Mouse (Mus musculus) spleen, postnatal 10 days (tissue): ENCODE measurements around the gene Higd1c.
"Not testable (repeated sequence)": the region's sequence is repeated elsewhere in the genome, so short reads cannot be mapped to it uniquely, and the experiment has no call there.

Experiments used
- DNase-seq, 2 experiments: peaks; one replicate each; pipeline ENCODE4 v3.0.0; 2021 to 2022; ENCODE audit warnings: low spot score in 2 of 2

The Higd1c gene

DNA sequence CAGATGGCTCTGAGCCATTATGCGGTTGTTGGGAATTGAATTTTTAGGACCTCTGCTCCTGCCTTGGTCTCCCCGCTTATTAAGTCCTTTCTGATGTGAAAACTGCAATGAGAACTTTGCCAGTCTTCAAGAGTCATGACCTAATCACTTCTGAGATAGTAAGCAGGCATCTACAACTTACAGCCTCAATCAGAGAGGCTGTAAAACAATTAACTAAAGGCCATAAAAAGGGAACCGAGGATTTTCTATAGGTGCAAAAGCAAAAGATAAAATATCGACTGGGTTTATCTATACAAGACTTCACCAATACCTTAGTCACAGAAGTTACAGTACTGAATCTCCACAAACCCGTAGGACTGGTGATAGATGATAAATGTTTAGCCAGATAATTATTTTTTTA is 8.5 kb upstream of the Higd1c start:
- no peak for DNase-seq

GRCm38 (mm10) chr15:100365967-100366366 is 1.6 kb downstream of the Higd1c start:
- DNase-seq: not testable (repeated sequence)

DNA sequence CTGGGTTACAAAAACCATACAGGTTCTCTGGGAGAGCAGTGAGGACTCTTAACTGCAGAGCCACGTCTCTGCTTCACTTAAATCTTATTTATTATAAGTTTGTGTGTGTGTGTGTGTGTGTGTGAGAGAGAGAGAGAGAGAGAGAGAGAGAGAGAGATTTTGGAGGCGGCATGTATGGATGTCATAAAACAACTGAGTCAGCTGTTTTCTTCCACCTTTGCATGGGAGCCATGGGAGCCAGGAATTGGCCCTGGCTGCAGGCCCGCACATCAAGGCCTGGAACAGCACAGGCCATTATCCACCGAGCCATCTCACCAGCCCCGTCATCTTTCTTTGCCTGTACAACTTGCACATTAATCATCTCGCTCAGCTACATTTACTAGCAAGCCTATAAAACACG is 2.8 kb downstream of the Higd1c start:
- DNase-seq: no peak

DNA sequence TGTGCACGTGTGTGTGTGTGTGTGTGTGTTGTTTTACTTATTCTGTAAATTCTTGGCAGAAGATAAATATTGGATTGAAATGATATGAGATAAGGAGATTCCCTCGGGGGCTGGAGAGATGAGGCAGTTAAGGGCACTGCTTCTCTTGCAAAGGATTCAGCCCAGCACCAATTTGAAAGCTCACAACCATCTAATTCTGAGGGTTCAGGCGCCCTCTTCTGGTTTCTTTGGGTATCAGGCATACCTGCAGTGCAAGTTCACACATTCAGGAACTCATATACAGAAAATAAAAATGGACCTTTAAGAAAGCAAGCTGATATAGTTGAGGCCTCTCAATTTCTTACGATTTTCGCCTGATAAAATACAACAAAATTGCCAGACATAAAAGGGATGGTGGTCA is 10.7 kb downstream of the Higd1c start:
- DNase-seq: peak in 1 of 2 experiments; percentile 68

- DNase-seq: not testable (repeated sequence)
Measured at GRCm38 (mm10) chr15:100377847-100378505, 13.6 kb downstream of the Higd1c start.

DNA sequence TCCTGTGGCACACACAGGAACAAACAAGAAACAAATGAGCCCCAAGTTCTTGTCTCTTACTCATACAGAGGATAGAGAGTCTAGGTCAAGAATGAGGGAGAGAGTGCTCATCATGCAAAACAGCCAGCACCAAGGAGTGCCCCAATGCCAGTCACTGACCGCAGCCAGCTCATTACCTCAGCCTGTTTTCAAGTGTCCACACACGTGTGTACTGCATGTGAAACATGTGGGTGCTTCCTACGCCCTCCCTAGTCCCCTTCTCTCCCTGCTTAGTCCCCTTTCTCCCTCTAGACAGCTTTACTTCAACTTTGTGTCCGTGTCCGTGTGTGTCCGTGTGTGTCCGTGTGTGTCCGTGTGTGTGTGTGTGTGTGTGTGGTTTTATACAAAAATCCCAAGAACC is 15.3 kb downstream of the Higd1c start:
- DNase-seq: no peak

DNA sequence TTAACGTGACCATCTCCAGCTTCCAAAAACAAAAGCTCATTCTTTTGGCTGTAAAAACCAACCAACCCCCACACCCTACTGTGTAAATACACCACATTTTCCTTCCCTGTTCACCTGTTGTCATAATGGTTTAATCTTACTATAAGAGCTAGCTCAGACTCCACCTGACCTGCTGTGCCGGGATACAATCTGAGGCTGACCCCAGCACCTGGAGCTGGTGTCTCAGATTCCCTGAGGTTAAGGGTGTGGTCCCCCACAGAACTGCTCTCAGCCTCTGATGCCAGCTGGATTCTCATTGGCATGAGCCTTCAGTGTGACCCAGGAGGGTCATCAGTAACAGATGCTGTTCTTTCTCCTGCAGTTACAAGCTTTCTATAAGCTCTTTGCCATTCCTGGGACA is 15.8 kb downstream of the Higd1c start:
- DNase-seq: no peak

- DNase-seq: no peak
Measured at GRCm38 (mm10) chr15:100385705-100386104, 21.4 kb downstream of the Higd1c start.

GRCm38 (mm10) chr15:100387544-100388223 is 23.3 kb downstream of the Higd1c start:
- no peak for DNase-seq

- peak in 1 of 2 experiments; percentile 51 for DNase-seq
Measured at GRCm38 (mm10) chr15:100388224-100388835, 24.0 kb downstream of the Higd1c start.

DNA sequence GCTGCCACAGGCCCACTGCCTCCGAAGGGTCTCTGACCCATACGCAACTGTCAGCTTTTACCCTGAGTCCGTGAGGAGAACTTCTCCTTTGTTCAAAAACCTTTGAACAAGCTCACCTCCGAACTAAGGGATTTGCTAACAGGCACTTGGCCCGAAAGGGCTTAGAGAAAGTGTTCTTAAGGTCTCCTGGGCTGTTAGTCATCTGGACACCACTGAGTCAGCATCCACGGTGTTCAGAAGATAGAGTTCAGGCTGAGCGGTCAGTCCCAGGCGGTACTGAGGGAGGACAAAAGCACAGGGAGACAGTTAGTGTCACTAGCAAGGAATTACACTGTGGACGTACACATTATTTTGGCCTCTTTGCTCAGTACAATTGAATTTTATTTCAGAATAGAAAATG is 24.5 kb downstream of the Higd1c start:
- no peak for DNase-seq

DNA sequence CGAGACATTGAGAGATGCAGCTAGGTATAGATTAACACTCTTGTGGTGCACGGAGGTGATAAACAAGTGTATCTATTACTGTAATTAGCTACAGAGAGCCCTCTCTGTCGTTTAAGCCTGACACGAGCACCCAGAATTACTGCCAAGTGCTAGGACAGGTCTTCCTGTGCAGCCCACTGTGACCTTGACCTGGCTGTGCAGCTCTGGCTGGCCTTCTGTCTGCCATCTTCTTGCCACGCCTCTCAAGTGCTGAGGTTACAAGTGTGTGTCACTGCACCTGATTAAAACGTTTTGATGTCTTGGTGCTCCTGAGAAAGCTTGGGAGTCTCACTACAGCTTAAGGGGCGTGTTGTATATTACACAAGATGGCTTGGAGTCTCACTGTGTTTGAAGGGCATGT is 26.7 kb downstream of the Higd1c start:
- no peak for DNase-seq

- DNase-seq: no peak
Measured at GRCm38 (mm10) chr15:100391599-100391998, 27.3 kb downstream of the Higd1c start.

- no peak for DNase-seq
Measured at GRCm38 (mm10) chr15:100393016-100393415, 28.7 kb downstream of the Higd1c start.

- no peak for DNase-seq
Measured at GRCm38 (mm10) chr15:100395561-100395960, 31.2 kb downstream of the Higd1c start.

- no peak for DNase-seq
Measured at GRCm38 (mm10) chr15:100400592-100401250, 36.4 kb downstream of the Higd1c start.

DNA sequence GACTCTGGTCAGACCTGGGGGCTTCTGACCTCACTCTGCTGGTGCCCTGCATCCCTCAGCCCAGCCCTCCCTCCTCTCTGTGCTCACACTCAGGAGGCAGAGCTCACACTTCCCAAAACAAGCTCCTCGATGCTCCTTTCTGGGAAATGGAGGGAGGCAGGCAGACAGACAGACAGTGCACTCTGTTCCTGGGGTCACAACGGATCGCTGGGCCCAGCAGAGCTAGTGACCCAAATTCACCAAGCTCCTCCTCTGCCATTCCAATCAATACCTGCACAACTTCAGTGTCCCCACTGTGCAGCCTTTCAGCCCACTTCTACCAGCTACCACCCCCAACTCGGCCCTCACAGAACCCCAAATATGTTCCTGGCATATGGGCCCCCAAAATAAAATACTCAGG is 37.5 kb downstream of the Higd1c start:
- DNase-seq: no peak

GRCm38 (mm10) chr15:100402347-100402746 is 38.0 kb downstream of the Higd1c start:
- DNase-seq: no peak

GRCm38 (mm10) chr15:100402798-100403197 is 38.5 kb downstream of the Higd1c start:
- no peak for DNase-seq

DNA sequence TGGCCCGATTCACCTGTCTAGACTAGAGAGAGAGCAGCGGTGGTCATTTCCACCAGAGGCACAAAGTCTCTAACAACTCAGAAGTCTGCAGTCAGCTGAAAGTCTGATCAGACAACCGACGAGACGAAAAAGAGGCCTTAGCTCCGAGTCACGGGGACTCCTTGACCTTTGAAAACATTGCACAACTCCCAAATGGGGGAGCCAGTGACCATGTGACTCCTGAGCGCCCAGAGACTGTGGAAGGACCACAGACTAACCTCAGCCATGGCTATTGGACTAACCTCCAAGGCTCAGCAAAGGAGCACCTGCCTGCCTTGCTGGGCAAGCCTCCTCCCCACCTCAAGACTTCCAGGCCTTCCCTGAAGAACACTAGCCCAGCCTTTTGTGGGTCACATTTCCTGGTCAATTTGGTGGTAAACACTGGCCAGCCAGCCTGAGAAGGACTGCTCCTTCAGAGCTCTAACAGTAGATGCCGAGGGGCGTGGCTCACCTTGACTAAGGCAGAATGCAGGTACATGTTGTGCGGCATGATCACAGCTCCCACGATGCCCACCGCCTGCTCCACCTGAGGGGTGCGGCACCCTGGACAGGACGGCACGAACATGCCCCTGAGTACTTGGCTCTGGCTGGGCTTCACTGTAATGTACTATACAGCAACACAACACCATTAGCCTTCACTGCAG is 39.1 kb downstream of the Higd1c start:
- DNase-seq: no peak

GRCm38 (mm10) chr15:100406088-100406487 is 41.7 kb downstream of the Higd1c start:
- DNase-seq: no peak
